Mouse (Mus musculus) hindbrain, embryonic 16.5 days (tissue): ENCODE measurements around the gene 9130023H24Rik. TPM values are rescaled to one million over a fixed set of nuclear protein-coding genes. Genes with fewer than 3 reads are reported as not detected.
A peak's percentile ranks its signal among the peaks of the same experiment; 100 is the strongest.

Experiments
- ATAC-seq: fragments of 200-750 bp; cut with Nextera tagmentation; 2 replicates; pipeline ENCODE4 v1.8.0; 2017; ENCODE audit warnings: moderate TSS enrichment, moderate library complexity
- H3K27ac ChIP-seq: fragments of 300-500 bp; sonication (generic); 2 replicates; pipeline ENCODE4 v1.5.1; 2014; ENCODE audit warnings: low read depth, mild to moderate bottlenecking, control low read depth, low read length, moderate library complexity
- H3K27me3 ChIP-seq: fragments of 300-500 bp; sonication (generic); replicated peaks from 2 replicates; pipeline ENCODE4 v1.6.1; 2014; ENCODE audit warnings: low read length; ENCODE audit not compliant: control insufficient read depth, insufficient read depth
- H3K36me3 ChIP-seq: fragments of 300-500 bp; sonication (generic); 2 replicates; pipeline ENCODE4 v1.6.1; 2014; ENCODE audit warnings: mild to moderate bottlenecking, low read length, moderate library complexity, mixed read lengths; ENCODE audit not compliant: control insufficient read depth, insufficient read depth
- H3K4me1 ChIP-seq: fragments of 300-500 bp; sonication (generic); 2 replicates; pipeline ENCODE4 v1.6.1; 2014; ENCODE audit warnings: low read depth, low read length; ENCODE audit not compliant: control insufficient read depth, insufficient read depth
- H3K4me2 ChIP-seq: fragments of 300-500 bp; sonication (generic); 2 replicates; pipeline ENCODE4 v1.6.1; 2014; ENCODE audit warnings: mild to moderate bottlenecking, low read length, control low read depth, moderate library complexity
- H3K4me3 ChIP-seq: fragments of 300-500 bp; sonication (generic); 2 replicates; pipeline ENCODE4 v1.5.1; 2014; ENCODE audit warnings: mild to moderate bottlenecking, low read length, control low read depth, moderate library complexity
- H3K9ac ChIP-seq: fragments of 300-500 bp; sonication (generic); 2 replicates; pipeline ENCODE4 v1.6.1; 2014; ENCODE audit warnings: low read depth, mild to moderate bottlenecking, control low read depth, low read length, moderate library complexity
- H3K9me3 ChIP-seq: fragments of 300-500 bp; sonication (generic); 2 replicates; pipeline ENCODE4 v1.6.1; 2014; ENCODE audit warnings: mild to moderate bottlenecking, low read length, moderate library complexity; ENCODE audit not compliant: control insufficient read depth
- WGBS: fragments of 180-500 bp; shearing (Covaris S2); extraction: QIAGEN DNeasy Blood & Tissue Kit; methylation state at CpG from one replicate; pipeline ENCODE4 v1.1.7; 2014; 5-methylcytosine and 5-hydroxymethylcytosine counted together
- polyA plus RNA-seq: library from polyadenylated mRNA; unstranded; fragments of >200 nt; fragmentation: Nextera tagmentation; extraction: Ambion mirVana; gene quantifications from 2 replicates; pipeline ENCODE4 v1.2.1, GENCODE M21; 2015

Gene 9130023H24Rik
- polyA plus RNA-seq = 6.3 and 7.9 TPM in 2 replicates

GRCm38 (mm10) chr7:128237927-128238778, at the start of gene 9130023H24Rik:
Gene 9130023H24Rik (minus strand): TSS chr7:128238031.
- peak within 1 kb of the TSS; percentile 91 for H3K9ac ChIP-seq
- H3K27me3 ChIP-seq = no peaks in the 10 kb centered on the region
- peak within 1 kb of the TSS; percentile 91 for H3K4me2 ChIP-seq
- H3K36me3 ChIP-seq = peaks cover 13% of the 10 kb centered on the region; the same call in 1 of the 2 replicates
- peak within 1 kb of the TSS; percentile 99 for H3K27ac ChIP-seq
- H3K9me3 ChIP-seq = no peaks in the 10 kb centered on the region
- under 1% methylated on average over 65 of the region's 72 CpGs for WGBS
- peak within 1 kb of the TSS; percentile 78 for H3K4me3 ChIP-seq
- ATAC-seq = peak; percentile 94
- H3K4me1 ChIP-seq = peaks cover 24% of the 10 kb centered on the region

DNA sequence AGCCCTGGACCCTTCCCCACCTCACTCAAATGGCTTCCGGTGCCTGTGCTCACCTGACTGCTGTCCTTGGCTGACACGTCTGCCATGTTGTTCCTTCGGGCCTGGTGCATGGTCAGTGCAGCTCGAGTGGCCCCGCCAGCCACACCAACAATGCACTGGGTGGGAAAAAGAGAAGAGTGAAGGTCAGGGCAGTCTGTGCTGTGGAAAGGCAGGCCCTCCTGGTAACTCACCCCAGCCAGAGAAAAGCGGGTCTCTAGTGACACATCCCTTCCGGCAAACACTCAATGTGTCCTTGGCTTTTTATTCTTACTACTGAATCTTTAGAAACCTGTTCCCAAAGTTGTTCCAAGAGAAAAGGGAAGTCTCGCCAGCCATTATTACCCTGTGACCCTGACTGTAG, 47.2 kb upstream of the 9130023H24Rik start:
- Histone ChIP-seq H3K27ac (no peak overlapping the region), H3K36me3 (peaks cover 12% of the 10 kb centered on the region; the same call in 1 of the 2 replicates), H3K4me1 (no peaks in the 10 kb centered on the region), H3K9ac (no peak overlapping the region), H3K27me3 (no peaks in the 10 kb centered on the region), H3K4me2 (no peak overlapping the region), H3K9me3 (no peaks in the 10 kb centered on the region), H3K4me3 (no peak overlapping the region)
- no peak for ATAC-seq
- WGBS = 90% methylated on average over 8 of the region's 8 CpGs

- H3K9me3 ChIP-seq = no peaks in the 10 kb centered on the region
- no peaks in the 10 kb centered on the region for H3K27me3 ChIP-seq
- no peak overlapping the region for H3K4me3 ChIP-seq
- H3K36me3 ChIP-seq = peaks cover 12% of the 10 kb centered on the region; the same call in 1 of the 2 replicates
- H3K4me2 ChIP-seq = no peak overlapping the region
- no peak; the same call in 1 of the 2 replicates for ATAC-seq
- no peaks in the 10 kb centered on the region for H3K4me1 ChIP-seq
- no peak overlapping the region; the same call in 1 of the 2 replicates for H3K9ac ChIP-seq
- 39% methylated on average over 5 of the region's 5 CpGs for WGBS
- no peak overlapping the region for H3K27ac ChIP-seq
These were observed 46.2 kb upstream of the 9130023H24Rik start for GRCm38 (mm10) chr7:128284047-128284446.

- Histone ChIP-seq H3K9me3 (no peaks in the 10 kb centered on the region), H3K27ac (no peak overlapping the region), H3K36me3 (peaks cover 9% of the 10 kb centered on the region; the same call in 1 of the 2 replicates), H3K9ac (no peak overlapping the region), H3K4me2 (no peak overlapping the region), H3K4me3 (no peak overlapping the region), H3K4me1 (no peaks in the 10 kb centered on the region), H3K27me3 (no peaks in the 10 kb centered on the region)
- ATAC-seq = no peak
- WGBS = 16% methylated on average over 7 of the region's 7 CpGs
These were observed 44.9 kb upstream of the 9130023H24Rik start for GRCm38 (mm10) chr7:128282532-128283244.

GRCm38 (mm10) chr7:128281765-128282164, 43.9 kb upstream of the 9130023H24Rik start:
- Histone ChIP-seq H3K36me3 (peaks cover 5% of the 10 kb centered on the region; the same call in 1 of the 2 replicates), H3K9ac (no peak overlapping the region), H3K4me1 (no peaks in the 10 kb centered on the region), H3K27ac (no peak overlapping the region), H3K4me2 (no peak overlapping the region), H3K4me3 (no peak overlapping the region), H3K27me3 (no peaks in the 10 kb centered on the region), H3K9me3 (no peaks in the 10 kb centered on the region)
- 78% methylated on average over 11 of the region's 11 CpGs for WGBS
- ATAC-seq = no peak

GRCm38 (mm10) chr7:128279750-128280149, 41.9 kb upstream of the 9130023H24Rik start:
- Histone ChIP-seq H3K36me3 (peaks cover 10% of the 10 kb centered on the region), H3K27ac (no peak overlapping the region), H3K4me1 (no peaks in the 10 kb centered on the region), H3K9ac (no peak overlapping the region), H3K4me3 (no peak overlapping the region), H3K9me3 (no peaks in the 10 kb centered on the region), H3K27me3 (no peaks in the 10 kb centered on the region), H3K4me2 (no peak overlapping the region)
- 92% methylated on average over 4 of the region's 4 CpGs for WGBS
- no peak for ATAC-seq

DNA sequence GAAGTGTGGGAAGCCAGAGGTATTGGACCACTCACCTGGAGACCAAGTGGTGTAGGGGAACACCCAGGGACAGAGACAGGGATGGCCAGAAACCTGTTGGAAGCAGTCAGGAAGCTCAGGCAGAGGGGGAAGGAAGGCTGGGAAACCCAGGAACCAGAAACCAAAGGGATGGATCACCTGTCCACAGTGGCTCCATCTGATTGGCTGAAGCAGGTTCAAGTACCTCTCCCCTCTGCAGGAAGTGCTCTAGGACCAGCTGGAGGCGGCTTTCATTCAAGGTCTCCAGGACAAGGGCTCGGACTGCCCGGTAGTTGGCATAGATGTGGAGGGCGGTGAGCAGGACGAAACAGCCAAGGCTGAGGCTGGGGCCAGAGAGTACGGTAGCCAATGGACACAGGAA, 38.2 kb upstream of the 9130023H24Rik start:
- ATAC-seq = no peak
- no peak overlapping the region for H3K27ac ChIP-seq
- no peak overlapping the region for H3K4me3 ChIP-seq
- no peak overlapping the region for H3K4me2 ChIP-seq
- no peaks in the 10 kb centered on the region for H3K9me3 ChIP-seq
- 89% methylated on average over 6 of the region's 6 CpGs for WGBS
- H3K36me3 ChIP-seq = peaks cover 19% of the 10 kb centered on the region
- H3K9ac ChIP-seq = no peak overlapping the region
- H3K27me3 ChIP-seq = no peaks in the 10 kb centered on the region
- no peaks in the 10 kb centered on the region for H3K4me1 ChIP-seq

- Histone ChIP-seq H3K4me2 (no peak overlapping the region), H3K27ac (no peak overlapping the region), H3K4me1 (no peaks in the 10 kb centered on the region), H3K9me3 (no peaks in the 10 kb centered on the region), H3K27me3 (no peaks in the 10 kb centered on the region), H3K9ac (no peak overlapping the region), H3K4me3 (no peak overlapping the region), H3K36me3 (peaks cover 20% of the 10 kb centered on the region)
- WGBS = 96% methylated on average over 9 of the region's 9 CpGs
- no peak for ATAC-seq
These were observed 33.7 kb upstream of the 9130023H24Rik start for GRCm38 (mm10) chr7:128271496-128271895.

- Histone ChIP-seq H3K4me2 (no peak overlapping the region), H3K4me1 (no peaks in the 10 kb centered on the region), H3K9ac (no peak overlapping the region), H3K4me3 (no peak overlapping the region), H3K27me3 (no peaks in the 10 kb centered on the region), H3K27ac (no peak overlapping the region), H3K9me3 (no peaks in the 10 kb centered on the region), H3K36me3 (peaks cover 14% of the 10 kb centered on the region)
- WGBS = 67% methylated on average over 13 of the region's 13 CpGs
- ATAC-seq = no peak
These were observed 32.6 kb upstream of the 9130023H24Rik start for GRCm38 (mm10) chr7:128270431-128270850.
